Mouse (Mus musculus): ENCODE measurements around the gene Hmgxb4. TPM values are rescaled to one million over a fixed set of nuclear protein-coding genes. Genes with fewer than 3 reads are reported as not detected.

Gene Hmgxb4
- total RNA-seq, 2 experiments from 2014 or later = 15.2 to 16.0 TPM

DNA sequence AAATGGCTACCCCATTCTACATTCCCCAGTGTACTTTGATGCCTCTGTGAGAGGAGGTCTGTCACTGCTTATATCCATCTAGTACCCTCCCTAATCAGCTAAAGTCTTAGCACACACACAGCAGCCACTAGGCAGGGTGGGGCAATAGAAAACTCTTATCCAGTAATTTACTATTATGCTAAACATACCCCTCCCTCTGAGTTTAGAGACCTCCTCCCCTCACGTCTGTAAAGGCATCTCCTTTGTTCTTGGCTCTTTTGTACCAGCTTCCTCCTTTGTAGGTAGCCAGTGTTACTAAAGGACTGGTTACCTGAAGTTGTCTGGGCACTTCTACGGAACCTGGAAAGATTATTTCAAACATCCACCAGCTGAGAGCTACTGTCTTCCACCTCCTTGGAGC is 22.8 kb downstream of the Hmgxb4 start:
- intact Hi-C loops (cut with DNase I) = no loop called here
- DNase-seq = no peak

DNA sequence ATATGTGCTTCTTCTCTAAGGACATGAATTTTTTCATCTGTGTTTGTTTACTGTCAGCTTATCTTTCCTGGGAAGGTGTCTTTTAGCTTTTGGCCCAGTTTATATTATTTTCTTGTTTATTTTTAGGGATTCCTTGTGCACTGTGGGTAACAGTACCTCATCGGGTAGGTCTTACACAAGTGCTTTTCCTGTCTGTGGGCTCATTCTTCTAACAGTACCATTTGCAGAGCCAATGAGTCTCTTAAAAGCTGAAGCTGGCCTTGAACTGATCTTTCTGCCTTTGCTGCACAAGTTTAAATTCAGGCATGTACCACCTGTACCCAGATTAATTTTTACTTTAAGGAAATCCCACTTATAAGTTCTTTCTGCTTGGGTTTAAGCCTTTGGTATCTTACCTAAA is 23.3 kb downstream of the Hmgxb4 start:
- DNase-seq = no peak
- intact Hi-C loops (cut with DNase I) = no loop called here

GRCm38 (mm10) chr8:75018274-75018972 is 25.3 kb downstream of the Hmgxb4 start:
- intact Hi-C loops (cut with DNase I) = no loop called here
- DNase-seq = no peak

GRCm38 (mm10) chr8:75023660-75024316 is 30.6 kb downstream of the Hmgxb4 start:
- no peak for DNase-seq
- intact Hi-C loops (cut with DNase I) = no loop called here

DNA sequence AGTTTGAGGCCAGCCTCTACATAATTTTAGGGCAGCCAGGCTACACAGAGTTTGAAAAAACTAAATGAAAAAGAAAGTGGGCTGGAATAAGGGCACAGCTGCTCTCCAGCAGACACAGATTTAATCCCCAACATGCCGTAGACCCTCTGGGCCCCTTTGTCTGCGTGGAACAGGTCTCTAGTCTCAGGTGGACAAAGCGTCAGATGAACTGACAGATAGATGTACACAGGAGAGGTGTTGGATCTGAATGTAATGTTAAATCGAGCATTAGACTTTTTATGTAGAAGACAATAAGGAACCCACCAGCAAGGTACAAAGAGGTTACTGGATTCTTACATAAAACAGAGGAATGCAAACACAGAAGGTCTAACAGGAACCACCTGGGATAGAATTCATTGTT is 32.7 kb downstream of the Hmgxb4 start:
- intact Hi-C loops (cut with DNase I) = no loop called here

DNA sequence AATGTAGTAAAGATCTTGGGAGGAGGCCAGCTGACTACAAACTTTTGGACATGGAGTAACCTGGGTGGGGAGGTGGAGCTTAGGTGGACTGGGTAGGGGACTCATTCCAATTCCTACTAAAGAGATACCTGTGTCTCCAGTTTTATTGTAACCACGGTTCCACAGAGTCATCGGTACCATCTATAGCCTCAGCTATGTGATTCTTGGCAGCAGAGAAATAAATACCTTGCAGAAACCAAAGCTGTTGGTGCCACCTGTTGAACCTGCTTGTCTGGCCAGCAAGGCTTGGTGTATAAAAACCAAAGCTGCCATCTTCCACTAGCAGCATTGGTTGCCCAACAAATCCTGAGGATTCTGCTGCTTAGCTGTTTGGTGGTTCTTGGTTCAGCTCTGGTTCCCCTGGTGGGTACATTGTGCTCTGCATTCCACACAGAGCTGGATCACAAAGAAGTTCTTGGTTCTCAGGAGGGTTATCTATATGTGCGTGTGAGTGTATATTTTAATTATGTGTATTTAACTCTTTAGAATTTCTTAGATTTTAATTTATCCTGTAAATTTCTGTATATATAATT is 37.4 kb downstream of the Hmgxb4 start:
- intact Hi-C loops (cut with DNase I) = loop anchor here (5.0 kb wide), 1 partner anchor 38 kb away; the partner anchor contains the start of gene Hmgxb4

More for the DNA sequence above, 32.7 kb downstream of the Hmgxb4 start:
- DNase-seq = no peak

GRCm38 (mm10) chr8:75032961-75033360 is 39.8 kb downstream of the Hmgxb4 start:
- DNase-seq = no peak
- intact Hi-C loops (cut with DNase I) = loop anchor here (5.0 kb wide), 1 partner anchor 41 kb away; the partner anchor contains the start of gene Hmgxb4

More for the DNA sequence above, 37.4 kb downstream of the Hmgxb4 start:
- DNase-seq = no peak

GRCm38 (mm10) chr8:75033511-75034243 is 40.5 kb downstream of the Hmgxb4 start, which contains the start of gene Tom1:
TSS of gene Tom1 (plus strand) at chr8:75033705.
- peak; percentile 98 to 99 for DNase-seq
- intact Hi-C loops (cut with DNase I) = loop anchor here (5.0 kb wide), 1 partner anchor 41 kb away; the partner anchor contains the start of gene Hmgxb4

GRCm38 (mm10) chr8:75034285-75034684 is 41.1 kb downstream of the Hmgxb4 start:
- no peak for DNase-seq
- intact Hi-C loops (cut with DNase I) = loop anchor here (5.0 kb wide), 1 partner anchor 42 kb away; the partner anchor contains the start of gene Hmgxb4

DNA sequence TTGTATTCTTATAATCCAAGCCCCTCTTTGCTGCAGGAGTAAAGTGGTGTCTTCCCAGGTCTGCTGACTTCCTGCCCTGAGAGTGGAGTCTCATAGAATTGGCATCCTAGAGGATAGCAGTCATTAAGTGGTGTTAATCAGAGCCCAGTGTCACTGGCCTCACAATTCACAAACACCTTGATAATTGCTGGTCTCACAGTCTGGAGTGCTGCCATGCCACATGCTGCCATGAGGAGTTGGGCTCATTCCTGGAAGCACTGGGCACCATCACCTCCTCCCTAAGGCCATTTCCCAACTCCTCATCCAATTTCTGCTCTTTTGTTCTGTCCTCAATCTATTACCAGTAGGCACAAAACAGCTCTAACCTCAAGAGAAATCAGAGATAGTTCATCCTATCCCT is 42.5 kb downstream of the Hmgxb4 start:
- DNase-seq = peak; percentile 38 to 46
- intact Hi-C loops (cut with DNase I) = no loop called here

- intact Hi-C loops (cut with DNase I) = no loop called here
- DNase-seq = peak; percentile 40
These were observed 45.3 kb downstream of the Hmgxb4 start for GRCm38 (mm10) chr8:75038497-75038896.

GRCm38 (mm10) chr8:75039754-75040153 is 46.6 kb downstream of the Hmgxb4 start:
- intact Hi-C loops (cut with DNase I) = no loop called here
- no peak for DNase-seq

DNA sequence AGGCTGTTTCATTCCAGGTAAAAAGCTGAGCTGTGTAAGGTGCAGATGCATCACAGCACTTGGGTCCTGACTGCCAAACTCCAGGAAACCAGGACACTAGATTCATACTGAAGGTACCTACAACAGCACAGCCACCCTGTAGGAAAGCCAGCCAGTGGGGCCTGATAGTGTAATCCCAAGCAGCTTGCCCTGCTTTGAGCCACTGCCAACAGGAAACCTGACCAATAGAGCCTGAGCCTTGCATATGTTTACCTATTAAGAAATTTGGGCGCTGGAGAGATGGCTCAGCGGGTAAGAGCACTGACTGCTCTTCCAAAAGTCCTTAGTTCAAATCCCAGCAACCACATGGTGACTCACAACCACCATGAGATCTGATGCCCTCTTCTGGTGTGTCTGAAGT is 49.0 kb downstream of the Hmgxb4 start:
- no peak for DNase-seq
- intact Hi-C loops (cut with DNase I) = no loop called here

DNA sequence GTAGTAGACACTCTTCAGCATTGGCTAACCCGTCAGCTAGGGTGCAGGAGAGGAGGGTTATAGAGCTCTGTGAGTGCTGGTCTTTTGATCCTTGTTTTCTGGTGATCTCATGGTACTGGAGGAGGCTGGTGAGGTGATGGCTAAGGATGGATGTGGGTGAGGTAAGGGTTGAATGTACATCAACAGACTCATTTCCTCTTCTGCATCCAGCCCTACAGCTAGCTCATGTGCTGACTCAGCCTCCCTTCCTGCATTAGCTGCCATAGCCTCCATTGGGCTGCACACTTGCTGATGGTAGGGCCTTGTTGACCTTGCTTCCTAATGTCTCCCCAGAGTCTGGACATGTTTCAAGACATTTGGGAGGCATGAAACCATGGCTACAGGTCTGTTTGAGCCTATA is 49.8 kb downstream of the Hmgxb4 start:
- intact Hi-C loops (cut with DNase I) = no loop called here
- DNase-seq = no peak

- peak in 1 of 2 experiments; percentile 25 for DNase-seq
- intact Hi-C loops (cut with DNase I) = no loop called here
These were observed 53.1 kb downstream of the Hmgxb4 start for GRCm38 (mm10) chr8:75046303-75046702.

- intact Hi-C loops (cut with DNase I) = no loop called here
These were observed 54.6 kb downstream of the Hmgxb4 start for GRCm38 (mm10) chr8:75047784-75048183.

GRCm38 (mm10) chr8:75053342-75053741 is 60.2 kb downstream of the Hmgxb4 start:
- intact Hi-C loops (cut with DNase I) = no loop called here

More at GRCm38 (mm10) chr8:75047784-75048183, 54.6 kb downstream of the Hmgxb4 start:
- no peak for DNase-seq

DNA sequence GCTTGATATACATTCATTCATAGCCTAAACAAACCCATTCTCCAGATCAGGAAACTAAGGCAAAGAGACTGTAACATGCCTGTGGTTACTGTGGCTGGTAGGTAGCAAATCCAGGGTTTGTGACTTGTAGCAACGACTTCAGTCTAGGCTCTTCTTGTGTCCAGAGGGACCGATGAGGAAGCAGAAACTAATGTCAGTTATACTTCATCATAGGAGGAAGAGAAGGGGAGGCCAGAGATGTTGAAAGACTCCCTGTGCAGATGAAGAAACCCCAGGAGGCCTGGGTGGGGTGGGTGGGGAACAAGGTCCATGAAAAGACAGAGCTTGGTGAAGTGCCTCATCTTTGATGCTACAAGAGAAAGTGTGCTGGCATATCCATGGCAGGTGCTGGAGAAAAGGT is 62.5 kb downstream of the Hmgxb4 start:
- intact Hi-C loops (cut with DNase I) = no loop called here
- DNase-seq = no peak

More at GRCm38 (mm10) chr8:75053342-75053741, 60.2 kb downstream of the Hmgxb4 start:
- DNase-seq = no peak

- DNase-seq = no peak
- intact Hi-C loops (cut with DNase I) = no loop called here
These were observed 66.9 kb downstream of the Hmgxb4 start for GRCm38 (mm10) chr8:75060022-75060421.

GRCm38 (mm10) chr8:75060815-75061214 is 67.7 kb downstream of the Hmgxb4 start:
- intact Hi-C loops (cut with DNase I) = no loop called here

More at GRCm38 (mm10) chr8:75060815-75061214, 67.7 kb downstream of the Hmgxb4 start:
- DNase-seq = no peak
